Mouse (Mus musculus) heart, adult 2 months (tissue): ENCODE results near the gene Pafah1b1.

ENCODE experiments used
- CTCF ChIP-seq: fragments of 200-600 bp; IDR thresholded peaks from 2 replicates; pipeline ENCODE4 v1.8.1; 2022; ENCODE audit warnings: antibody characterized with exemption, mild to moderate bottlenecking, moderate library complexity
- EP300 ChIP-seq: fragments of 200-500 bp; IDR thresholded peaks from 2 replicates; pipeline ENCODE4 v1.6.1; 2011; ENCODE audit warnings: low read depth, low read length, control low read depth; ENCODE audit not compliant: insufficient read depth
- POLR2A ChIP-seq: fragments of 200-500 bp; IDR thresholded peaks from 2 replicates; pipeline ENCODE4 v1.6.1; 2011; ENCODE audit warnings: mild to moderate bottlenecking, low read depth, low read length, control low read depth; ENCODE audit not compliant: insufficient read depth

DNA sequence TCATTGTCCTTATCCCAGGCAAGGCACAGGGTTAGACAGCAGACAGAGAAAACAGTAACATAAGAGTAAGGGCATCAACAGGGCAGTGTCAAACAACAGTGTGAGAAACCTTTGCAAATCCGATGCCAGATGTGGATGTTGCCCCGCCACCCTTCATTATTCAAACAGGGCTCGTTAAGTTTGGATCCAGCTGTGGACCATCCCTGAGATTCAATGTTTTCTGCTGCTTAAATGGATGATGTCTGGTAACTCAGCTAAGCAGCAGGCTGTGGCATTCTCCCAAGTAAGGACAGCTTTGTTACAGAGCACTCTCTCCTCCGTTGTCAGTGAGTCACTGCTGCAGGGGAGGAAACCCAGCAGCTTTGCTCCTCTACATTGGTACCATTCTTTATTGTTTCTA is 49.3 kb downstream of the Pafah1b1 start:
- TF ChIP-seq CTCF (no peak), POLR2A (no peak), EP300 (no peak)
